Mouse (Mus musculus) kidney, postnatal 10 days (tissue): ENCODE results near the gene Skint1.
"Not testable (repeated sequence)": the region's sequence is repeated elsewhere in the genome, so short reads cannot be mapped to it uniquely, and the experiment has no call there.

Source experiments
- DNase-seq: peaks from one replicate; pipeline ENCODE4 v3.0.0; 2021; ENCODE audit warnings: mixed read lengths

Skint1 gene

DNA sequence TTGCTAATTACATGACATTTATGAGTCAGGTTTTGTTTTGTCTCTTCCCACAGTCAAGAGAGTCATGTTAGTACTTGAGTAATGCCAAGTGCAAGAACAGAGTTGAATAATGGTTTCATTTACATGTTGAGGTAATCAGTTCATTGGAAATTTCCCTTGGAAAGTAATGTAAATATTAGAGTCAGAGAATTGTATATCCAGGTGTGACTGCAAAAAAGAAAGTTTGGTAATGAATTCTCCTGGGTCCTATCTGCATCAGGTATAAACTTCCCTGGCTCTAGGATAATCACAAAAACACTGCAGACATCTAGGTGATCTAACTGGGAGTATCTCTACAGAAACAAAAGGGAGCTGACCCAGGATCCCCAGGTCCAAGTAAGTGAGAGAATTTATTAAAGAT lies at the start of gene Skint1:
Gene Skint1 (plus strand): TSS at position 301 of the 400 bp plus-strand sequence.
- DNase-seq = no peak

DNA sequence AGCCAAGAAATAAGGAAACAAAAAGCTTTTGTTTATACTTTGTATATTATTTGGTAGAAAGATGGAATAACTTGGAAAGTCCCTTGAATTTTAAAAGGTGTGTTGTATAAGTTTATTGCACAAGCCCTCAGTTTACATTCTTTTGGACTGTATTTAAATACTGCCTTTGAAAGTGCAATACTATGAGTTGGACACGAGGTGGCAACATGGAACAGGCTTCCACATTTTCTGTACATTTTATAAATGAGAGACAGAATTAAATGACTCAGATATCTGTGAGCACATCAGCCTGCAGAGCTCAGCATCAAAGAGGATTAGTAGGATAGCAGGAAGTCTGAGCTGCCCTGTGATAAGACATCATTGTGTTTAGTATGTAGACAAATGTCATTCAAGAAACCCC lies 44.8 kb upstream of the Skint1 start:
- DNase-seq = no peak

DNA sequence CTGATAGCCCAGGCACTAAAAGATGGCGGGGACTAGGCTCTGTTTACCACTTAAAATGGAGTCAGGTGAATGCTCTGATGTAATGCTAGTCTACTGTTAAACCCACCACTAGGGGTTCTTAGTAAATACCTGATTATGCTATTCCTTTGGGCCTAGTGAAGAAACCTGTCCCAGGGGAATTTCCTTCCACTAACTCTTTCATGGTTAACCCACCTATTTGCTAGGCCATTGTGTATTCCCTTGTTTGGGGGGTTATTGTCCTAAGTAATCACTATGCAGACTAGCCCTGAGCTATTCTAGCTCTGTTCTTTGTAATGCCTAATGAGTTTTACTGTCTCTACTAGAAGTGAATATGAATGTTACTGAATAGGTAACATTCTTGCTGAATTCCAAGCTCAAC lies 42.8 kb upstream of the Skint1 start:
- DNase-seq = not testable (repeated sequence)

DNA sequence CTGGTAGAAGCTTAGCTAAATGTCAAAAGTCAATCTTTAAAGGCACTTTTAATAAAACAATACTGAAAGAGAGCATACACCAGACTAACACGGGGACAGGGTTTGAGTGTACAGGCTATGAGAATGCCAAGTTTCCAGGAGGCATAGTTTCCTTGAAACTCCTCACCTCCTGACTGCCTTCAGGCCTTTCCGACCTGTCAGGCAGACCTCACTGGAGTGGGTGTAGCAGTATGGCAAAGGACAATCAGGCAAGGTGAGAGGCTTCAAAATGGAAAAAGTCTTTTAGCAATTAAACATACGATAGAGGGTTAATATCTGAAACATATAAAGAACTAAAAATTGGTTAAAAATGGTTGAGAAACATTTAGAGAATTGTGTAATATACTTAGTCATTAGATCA lies 42.4 kb upstream of the Skint1 start:
- no peak for DNase-seq

DNA sequence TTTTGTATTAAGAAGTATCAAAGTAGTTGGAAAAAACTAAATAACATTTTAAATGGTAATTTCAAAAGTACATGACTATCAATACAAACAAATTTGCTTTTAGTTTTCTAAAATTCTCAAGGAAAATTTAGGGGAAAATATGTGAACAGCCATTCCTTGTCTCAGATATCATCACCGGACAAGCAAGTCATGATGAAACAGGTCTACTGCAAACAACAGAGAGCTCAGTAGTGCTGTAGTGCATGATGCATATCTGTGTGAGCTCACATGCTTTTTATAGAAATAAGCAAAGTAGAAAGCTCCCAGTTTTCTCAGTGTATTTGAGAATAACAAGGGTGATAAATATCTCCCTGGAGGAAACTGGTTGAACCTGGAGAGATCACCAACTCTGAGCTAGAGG lies 33.4 kb upstream of the Skint1 start, which contains the start of gene Skint7:
Gene Skint7 (plus strand): TSS at position 301 of the 400 bp plus-strand sequence.
- DNase-seq = no peak

DNA sequence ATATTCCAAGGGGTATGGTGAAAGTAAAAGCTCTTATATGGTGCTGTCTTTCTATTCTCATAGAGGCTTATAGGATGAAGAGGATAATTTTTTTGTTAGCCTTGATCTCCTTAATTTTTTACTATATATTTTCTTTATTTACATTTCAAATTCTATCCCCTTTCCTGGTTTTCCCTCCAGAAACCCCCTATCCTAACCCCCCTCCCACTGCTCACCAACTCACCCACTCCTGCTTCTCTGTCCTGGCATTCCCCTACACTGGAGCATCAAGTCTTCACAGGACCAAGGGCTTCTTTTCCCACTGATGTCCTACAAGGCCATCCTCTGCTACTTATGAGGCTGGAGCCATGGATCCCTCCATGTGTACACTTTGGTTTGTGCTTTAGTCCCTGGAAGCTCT lies 65.6 kb downstream of the Skint1 start, which contains the start of gene Skint4:
Gene Skint4 (plus strand): TSS at position 301 of the 400 bp plus-strand sequence.
- DNase-seq = no peak
